Mouse (Mus musculus): ENCODE results near the gene Lmtk3.

Gene Lmtk3

GRCm38 (mm10) chr7:45784524-45785372, 1.2 kb downstream of the Lmtk3 start, which contains the start of gene Sult2b1:
Sult2b1 (minus strand) TSS chr7:45784669.
- DNase-seq (ENCODE audit: low spot score), result peak; percentile 76

GRCm38 (mm10) chr7:45785388-45786135, 2.0 kb downstream of the Lmtk3 start:
- peak; percentile 73 for DNase-seq (ENCODE audit: low spot score)

GRCm38 (mm10) chr7:45786136-45786578, 2.6 kb downstream of the Lmtk3 start:
- peak; percentile 53 for DNase-seq (ENCODE audit: low spot score)

GRCm38 (mm10) chr7:45786661-45787413, 3.3 kb downstream of the Lmtk3 start:
- DNase-seq (ENCODE audit: low spot score), result no peak

GRCm38 (mm10) chr7:45787642-45788041, 4.1 kb downstream of the Lmtk3 start:
- no peak for DNase-seq (ENCODE audit: low spot score)

GRCm38 (mm10) chr7:45790721-45791120, 7.2 kb downstream of the Lmtk3 start:
- DNase-seq (ENCODE audit: low spot score), result no peak

- DNase-seq (ENCODE audit: low spot score), result no peak
Observed at GRCm38 (mm10) chr7:45791756-45792490, 8.4 kb downstream of the Lmtk3 start.

GRCm38 (mm10) chr7:45793240-45793639, 9.7 kb downstream of the Lmtk3 start:
- no peak for DNase-seq (ENCODE audit: low spot score)

- DNase-seq (ENCODE audit: low spot score), result no peak
Observed at GRCm38 (mm10) chr7:45793969-45794585, 10.5 kb downstream of the Lmtk3 start.

GRCm38 (mm10) chr7:45794971-45795370, 11.4 kb downstream of the Lmtk3 start:
- DNase-seq (ENCODE audit: low spot score), result no peak

- no peak for DNase-seq (ENCODE audit: low spot score)
Observed at GRCm38 (mm10) chr7:45796950-45797349, 13.4 kb downstream of the Lmtk3 start.

- peak; percentile 58 for DNase-seq (ENCODE audit: low spot score)
Observed at GRCm38 (mm10) chr7:45797661-45798510, 14.3 kb downstream of the Lmtk3 start.

- peak; percentile 73 for DNase-seq (ENCODE audit: low spot score)
Observed at GRCm38 (mm10) chr7:45798511-45798836, 14.9 kb downstream of the Lmtk3 start.

GRCm38 (mm10) chr7:45798931-45799330, 15.4 kb downstream of the Lmtk3 start:
- DNase-seq (ENCODE audit: low spot score), result no peak

GRCm38 (mm10) chr7:45800001-45800400, 16.5 kb downstream of the Lmtk3 start:
- no peak for DNase-seq (ENCODE audit: low spot score)

GRCm38 (mm10) chr7:45800546-45801204, 17.1 kb downstream of the Lmtk3 start:
- peak; percentile 69 for DNase-seq (ENCODE audit: low spot score)

GRCm38 (mm10) chr7:45801348-45801747, 17.8 kb downstream of the Lmtk3 start:
- peak; percentile 97 for DNase-seq (ENCODE audit: low spot score)

GRCm38 (mm10) chr7:45802551-45802950, 19.0 kb downstream of the Lmtk3 start:
- DNase-seq (ENCODE audit: low spot score), result no peak

- DNase-seq (ENCODE audit: low spot score), result no peak
Observed at GRCm38 (mm10) chr7:45805941-45806340, 22.4 kb downstream of the Lmtk3 start.

- DNase-seq (ENCODE audit: low spot score), result peak; percentile 59
Observed at GRCm38 (mm10) chr7:45808471-45808870, 24.9 kb downstream of the Lmtk3 start.
